Comparison of ENCODE assay signal across 17 mouse cellular contexts in the genomic region with DNA sequence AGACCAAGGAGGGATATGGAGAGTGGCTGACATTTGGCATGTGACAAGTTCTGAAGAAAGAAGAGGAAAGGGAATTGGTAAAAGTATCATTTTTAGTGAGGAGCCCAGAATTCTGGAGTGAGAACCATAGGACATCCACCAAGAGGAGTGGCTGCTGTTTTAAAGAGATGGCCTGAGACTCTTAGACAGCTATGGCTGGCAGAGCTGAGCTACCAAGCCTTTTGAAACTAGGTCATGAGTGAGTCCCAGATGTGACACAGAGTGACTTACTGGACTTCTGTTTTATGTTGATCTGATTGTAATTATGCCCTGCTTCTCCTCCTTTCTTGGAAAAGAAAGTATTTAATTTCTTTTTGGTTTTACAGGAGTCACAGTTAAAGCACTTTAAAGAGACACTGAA.
"Had no signal": no experiment of that assay in that cellular context is flagged by ENCODE, and none has a peak within 500 bp of the region (broad histone marks: within the 10 kb centered on the region; RNA-seq: fewer than 3 reads in every experiment).

No protein-coding gene starts in this region.

- H3K4me1 ChIP-seq: lung, embryonic 15.5 days; megakaryocyte, embryonic 14.5 days; midbrain, embryonic 13.5 days; midbrain, embryonic 15.5 days; neural tube, embryonic 12.5 days; stomach, embryonic 15.5 days had no signal

- H3K27ac ChIP-seq: lung, embryonic 15.5 days; macrophage; midbrain, embryonic 13.5 days; midbrain, embryonic 15.5 days; neural tube, embryonic 12.5 days; stomach, embryonic 15.5 days; stomach, postnatal 0 days had no signal

- H3K4me3 ChIP-seq: lung, embryonic 15.5 days; megakaryocyte, embryonic 14.5 days; midbrain, embryonic 13.5 days; midbrain, embryonic 15.5 days; neural tube, embryonic 12.5 days; stomach, embryonic 15.5 days had no signal

- DNase-seq: liver, postnatal 0 days; lung, adult 2 months; lung, postnatal 14 days; lung, postnatal 36 days; right cerebral cortex, postnatal 25 days; right cerebral cortex, postnatal 4 days; thymus, adult 2 months; thymus, postnatal 25 days; thymus, postnatal 4 days had no signal
